Mouse (Mus musculus): ENCODE measurements around the gene Rabl6. TPM values are rescaled to one million over a fixed set of nuclear protein-coding genes. Genes with fewer than 3 reads are reported as not detected.
A peak's percentile ranks its signal among the peaks of the same experiment; 100 is the strongest.

Gene Rabl6
- polyA plus RNA-seq, 1 experiment from 2014 or later: 73.5 TPM

GRCm38 (mm10) chr2:25588227-25588907 lies 20.0 kb downstream of the Rabl6 start:
- H3K9me3 ChIP-seq: no peaks in the 10 kb centered on the region
- no peak overlapping the region for H3K27ac ChIP-seq (replicated peaks)
- peaks cover 59% of the 10 kb centered on the region for H3K36me3 ChIP-seq
- no peak overlapping the region for H3K9ac ChIP-seq
- H3K4me2 ChIP-seq: no peak overlapping the region
- no peaks in the 10 kb centered on the region for H3K27me3 ChIP-seq
- WGBS: 91% methylated on average over 8 of the region's 8 CpGs
- H3K4me3 ChIP-seq: no peak overlapping the region
- no peak for ATAC-seq (ENCODE audit: low FRiP score, low read depth)
- peaks cover 4% of the 10 kb centered on the region for H3K4me1 ChIP-seq (replicated peaks)

GRCm38 (mm10) chr2:25587290-25587689 lies 21.0 kb downstream of the Rabl6 start:
- H3K36me3 ChIP-seq: peaks cover 49% of the 10 kb centered on the region
- ATAC-seq (ENCODE audit: low FRiP score, low read depth): no peak
- 89% methylated on average over 8 of the region's 8 CpGs for WGBS
- no peak overlapping the region for H3K4me3 ChIP-seq
- peaks cover 15% of the 10 kb centered on the region for H3K4me1 ChIP-seq (replicated peaks)
- no peaks in the 10 kb centered on the region for H3K27me3 ChIP-seq
- no peaks in the 10 kb centered on the region for H3K9me3 ChIP-seq
- H3K9ac ChIP-seq: no peak overlapping the region
- no peak overlapping the region for H3K4me2 ChIP-seq
- no peak overlapping the region for H3K27ac ChIP-seq (replicated peaks)

GRCm38 (mm10) chr2:25585601-25586000 lies 22.7 kb downstream of the Rabl6 start:
- peaks cover 33% of the 10 kb centered on the region for H3K36me3 ChIP-seq
- peaks cover 4% of the 10 kb centered on the region for H3K27me3 ChIP-seq
- H3K4me2 ChIP-seq: no peak overlapping the region
- 88% methylated on average over 3 of the region's 3 CpGs for WGBS
- H3K9ac ChIP-seq: no peak overlapping the region
- H3K27ac ChIP-seq (replicated peaks): no peak overlapping the region
- H3K4me1 ChIP-seq (replicated peaks): peaks cover 31% of the 10 kb centered on the region
- ATAC-seq (ENCODE audit: low FRiP score, low read depth): no peak
- no peaks in the 10 kb centered on the region for H3K9me3 ChIP-seq
- no peak overlapping the region for H3K4me3 ChIP-seq

GRCm38 (mm10) chr2:25584856-25585255 lies 23.5 kb downstream of the Rabl6 start:
- Histone ChIP-seq H3K9ac (no peak overlapping the region), H3K27ac (replicated peaks) (no peak overlapping the region), H3K4me3 (no peak overlapping the region), H3K9me3 (no peaks in the 10 kb centered on the region), H3K36me3 (peaks cover 27% of the 10 kb centered on the region), H3K4me2 (no peak overlapping the region), H3K27me3 (peaks cover 12% of the 10 kb centered on the region), H3K4me1 (replicated peaks) (peaks cover 38% of the 10 kb centered on the region)
- no peak for ATAC-seq (ENCODE audit: low FRiP score, low read depth)
- WGBS: 79% methylated on average over 4 of the region's 4 CpGs

DNA sequence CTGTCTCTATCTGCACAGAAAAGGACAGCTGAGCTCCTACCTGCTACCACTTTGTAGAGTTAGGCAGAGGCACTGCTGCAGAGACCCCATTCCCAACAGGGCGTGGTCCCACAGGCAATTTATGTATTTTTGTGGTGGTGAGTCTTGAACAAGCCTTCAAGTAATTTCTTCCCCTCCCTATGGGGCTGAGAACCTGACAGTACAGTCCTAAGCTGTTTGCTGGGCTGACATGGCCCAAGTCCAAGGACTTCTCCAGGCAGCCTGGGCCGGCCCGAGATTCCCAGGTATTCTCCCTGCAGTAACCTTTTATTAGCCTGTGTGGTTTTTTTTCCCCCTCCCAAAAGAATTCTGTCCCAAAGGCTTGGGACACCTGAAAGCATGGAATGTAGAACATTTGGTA lies 24.2 kb downstream of the Rabl6 start:
- Histone ChIP-seq H3K4me3 (no peak overlapping the region), H3K4me2 (no peak overlapping the region), H3K27ac (replicated peaks) (no peak overlapping the region), H3K4me1 (replicated peaks) (peaks cover 45% of the 10 kb centered on the region), H3K36me3 (peaks cover 25% of the 10 kb centered on the region), H3K27me3 (peaks cover 19% of the 10 kb centered on the region), H3K9ac (no peak overlapping the region), H3K9me3 (no peaks in the 10 kb centered on the region)
- WGBS: 96% methylated on average over 3 of the region's 3 CpGs
- ATAC-seq (ENCODE audit: low FRiP score, low read depth): no peak

GRCm38 (mm10) chr2:25583571-25583970 lies 24.8 kb downstream of the Rabl6 start:
- H3K27me3 ChIP-seq: peaks cover 24% of the 10 kb centered on the region
- ATAC-seq (ENCODE audit: low FRiP score, low read depth): no peak
- H3K9ac ChIP-seq: no peak overlapping the region
- no peak overlapping the region for H3K4me2 ChIP-seq
- H3K36me3 ChIP-seq: peaks cover 25% of the 10 kb centered on the region
- peak overlapping the region; percentile 34; the same call in 1 of the 2 replicates for H3K27ac ChIP-seq (replicated peaks)
- WGBS: 68% methylated on average over 4 of the region's 4 CpGs
- peaks cover 51% of the 10 kb centered on the region for H3K4me1 ChIP-seq (replicated peaks)
- H3K4me3 ChIP-seq: no peak overlapping the region
- H3K9me3 ChIP-seq: no peaks in the 10 kb centered on the region

DNA sequence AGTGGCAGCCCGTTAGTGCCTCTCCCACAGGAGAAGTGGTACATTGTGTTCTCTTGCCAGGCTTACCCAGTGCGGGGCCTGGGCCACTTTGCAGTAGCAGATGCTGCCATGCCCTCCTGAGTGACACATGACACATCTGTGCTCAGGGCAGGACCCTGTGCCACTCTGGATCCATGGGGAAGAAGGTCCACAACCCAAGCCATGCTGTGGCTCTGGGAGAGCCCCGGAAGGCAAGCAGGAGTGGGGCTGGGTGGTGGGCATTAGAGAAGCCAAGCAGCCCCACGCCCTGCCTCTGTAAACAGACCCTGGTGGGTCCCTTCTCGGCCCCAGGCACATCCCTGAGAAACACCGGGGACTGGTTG lies 25.2 kb downstream of the Rabl6 start:
- ATAC-seq (ENCODE audit: low FRiP score, low read depth): no peak
- peaks cover 25% of the 10 kb centered on the region for H3K36me3 ChIP-seq
- H3K9ac ChIP-seq: no peak overlapping the region
- H3K9me3 ChIP-seq: no peaks in the 10 kb centered on the region
- H3K4me2 ChIP-seq: no peak overlapping the region
- peaks cover 56% of the 10 kb centered on the region for H3K4me1 ChIP-seq (replicated peaks)
- H3K27ac ChIP-seq (replicated peaks): peak overlapping the region; percentile 34
- 67% methylated on average over 6 of the region's 6 CpGs for WGBS
- H3K4me3 ChIP-seq: no peak overlapping the region
- peaks cover 29% of the 10 kb centered on the region for H3K27me3 ChIP-seq

DNA sequence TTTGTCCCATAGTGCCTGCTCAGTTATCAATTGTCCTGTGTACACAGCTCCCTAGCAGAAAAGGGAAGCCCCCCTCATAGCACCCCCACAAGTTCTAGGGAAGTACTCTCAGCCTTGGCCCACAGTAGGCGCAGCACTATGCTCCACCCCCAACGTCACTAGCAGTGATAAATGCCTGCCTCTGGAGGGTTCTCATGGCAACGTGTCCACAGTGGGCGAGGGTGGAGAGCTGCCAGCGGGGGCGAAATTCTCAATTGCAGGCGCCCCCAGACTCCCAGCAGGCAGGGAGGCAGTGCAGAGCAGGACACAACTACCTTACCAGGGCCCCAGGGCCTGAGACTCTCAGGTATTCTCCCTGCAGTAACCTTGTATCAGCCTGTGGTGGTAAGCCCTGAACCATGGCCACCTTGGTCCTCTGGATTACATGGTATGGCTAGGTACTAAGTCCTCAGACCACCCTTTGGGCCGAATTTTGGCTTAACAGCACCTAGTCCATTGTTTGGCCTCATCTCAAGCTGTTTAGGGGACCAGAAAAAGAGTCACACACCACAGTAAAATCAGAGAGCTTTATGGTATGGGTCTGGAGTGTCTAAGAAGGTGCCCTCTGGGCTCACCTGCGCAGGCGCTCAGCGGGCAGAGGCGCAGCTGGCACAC lies 25.7 kb downstream of the Rabl6 start:
- H3K9ac ChIP-seq: no peak overlapping the region
- 35% methylated on average over 12 of the region's 12 CpGs for WGBS

DNA sequence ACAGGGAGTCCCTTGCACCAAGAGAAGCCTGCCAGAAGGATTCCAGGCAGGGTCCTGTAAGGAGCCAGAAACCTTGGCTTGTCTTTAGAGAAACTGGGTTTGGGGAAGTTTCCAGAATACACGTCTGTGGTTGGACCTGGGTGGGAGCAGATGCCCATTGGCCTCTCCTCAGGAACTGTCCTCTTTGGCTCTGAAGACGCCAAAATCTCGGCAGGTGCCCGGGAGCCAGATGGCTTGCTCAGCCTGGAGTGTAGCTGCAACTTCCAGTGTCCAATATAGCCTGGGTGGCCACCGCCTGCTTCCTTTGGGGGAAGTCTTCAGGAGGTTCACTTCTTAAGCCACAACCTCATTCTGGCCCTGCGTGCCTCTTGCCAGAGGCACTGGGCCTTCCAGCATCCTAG lies 26.4 kb downstream of the Rabl6 start:
- WGBS: 24% methylated on average over 6 of the region's 6 CpGs
- peak overlapping the region; percentile 34 for H3K27ac ChIP-seq (replicated peaks)
- H3K4me2 ChIP-seq: peak overlapping the region; percentile 74
- no peak overlapping the region for H3K9ac ChIP-seq
- H3K9me3 ChIP-seq: no peaks in the 10 kb centered on the region
- peak overlapping the region; percentile 49; the same call in 1 of the 2 replicates for H3K4me3 ChIP-seq
- peak; percentile 1 for ATAC-seq (ENCODE audit: low FRiP score, low read depth)
- H3K27me3 ChIP-seq: peaks cover 41% of the 10 kb centered on the region
- peaks cover 27% of the 10 kb centered on the region for H3K36me3 ChIP-seq
- peaks cover 67% of the 10 kb centered on the region for H3K4me1 ChIP-seq (replicated peaks)

More for the DNA sequence above, 25.7 kb downstream of the Rabl6 start:
- peak; percentile 55 for ATAC-seq (ENCODE audit: low FRiP score, low read depth)
- H3K9me3 ChIP-seq: no peaks in the 10 kb centered on the region
- peak overlapping the region; percentile 34 for H3K27ac ChIP-seq (replicated peaks)
- H3K27me3 ChIP-seq: peaks cover 34% of the 10 kb centered on the region
- H3K36me3 ChIP-seq: peaks cover 25% of the 10 kb centered on the region
- no peak overlapping the region for H3K4me2 ChIP-seq
- peaks cover 61% of the 10 kb centered on the region for H3K4me1 ChIP-seq (replicated peaks)
- H3K4me3 ChIP-seq: no peak overlapping the region

DNA sequence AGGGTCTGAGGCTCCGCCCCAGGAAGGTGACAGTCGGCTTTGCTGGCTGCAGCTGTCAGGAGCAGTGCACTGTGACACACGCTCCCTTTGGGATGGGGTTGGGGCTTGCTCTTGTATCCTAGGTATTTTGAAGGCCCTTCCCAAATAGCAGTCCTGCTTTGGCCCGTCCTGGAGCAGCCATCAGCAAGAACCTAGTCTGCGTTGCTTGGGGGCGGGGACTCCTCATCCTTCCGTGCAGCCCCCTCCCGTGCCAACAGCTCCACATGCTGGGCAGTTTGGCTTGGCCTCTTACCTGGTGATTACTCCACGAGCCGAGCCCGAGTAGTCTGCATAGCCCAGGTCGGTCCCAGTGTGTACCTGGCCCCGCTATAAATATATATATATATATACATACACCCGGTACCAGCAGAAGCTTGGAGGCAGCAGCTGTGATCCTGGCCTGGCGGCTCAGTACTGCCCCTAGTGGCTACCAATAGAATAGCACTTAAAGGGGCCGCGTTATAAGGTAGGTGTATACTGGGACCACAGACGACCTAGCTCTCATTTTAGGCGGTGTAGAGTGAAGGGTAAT lies 26.9 kb downstream of the Rabl6 start, which contains the start of gene Ajm1:
Gene Ajm1, minus strand, starts transcription at position 464 of the 571 bp plus-strand sequence.
- Histone ChIP-seq H3K4me2 (peak within 1 kb of the TSS; percentile 74), H3K9me3 (no peaks in the 10 kb centered on the region), H3K27me3 (peaks cover 46% of the 10 kb centered on the region), H3K4me3 (peak within 1 kb of the TSS; percentile 49), H3K9ac (peak within 1 kb of the TSS; percentile 60), H3K36me3 (peaks cover 24% of the 10 kb centered on the region), H3K27ac (replicated peaks) (peak within 1 kb of the TSS; percentile 34), H3K4me1 (replicated peaks) (peaks cover 67% of the 10 kb centered on the region)
- peak; percentile 73 for ATAC-seq (ENCODE audit: low FRiP score, low read depth)
- WGBS: 5% methylated on average over 19 of the region's 19 CpGs

DNA sequence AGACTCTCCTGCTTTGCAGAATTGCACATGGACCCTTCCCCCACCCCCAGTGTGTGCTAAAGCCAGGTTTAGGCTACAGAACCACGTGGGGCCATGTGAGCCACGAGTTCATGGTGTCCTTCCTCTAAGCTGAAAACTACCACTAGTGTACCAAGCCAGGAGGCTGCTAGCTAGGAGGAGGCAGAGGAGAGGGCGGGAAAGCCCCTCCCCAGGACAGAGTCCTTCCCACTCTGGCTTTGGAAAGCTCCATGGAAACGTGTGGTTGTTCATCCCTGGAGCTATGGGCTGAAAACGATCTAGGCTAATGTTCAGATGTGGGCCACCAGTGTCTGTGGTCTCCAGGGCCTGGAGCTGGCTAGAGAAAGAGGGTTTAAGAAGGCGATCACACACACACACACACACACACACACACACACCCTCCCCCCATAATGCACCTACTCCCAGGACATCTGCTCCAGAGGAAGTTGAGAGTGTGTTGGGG lies 27.7 kb downstream of the Rabl6 start:
- WGBS: 34% methylated on average over 6 of the region's 6 CpGs
- peaks cover 24% of the 10 kb centered on the region for H3K36me3 ChIP-seq
- peak overlapping the region; percentile 49 for H3K4me3 ChIP-seq
- peak overlapping the region; percentile 74 for H3K4me2 ChIP-seq
- ATAC-seq (ENCODE audit: low FRiP score, low read depth): 0 out of 2 replicates have a peak, but pooled peaks have one; percentile 2
- no peak overlapping the region for H3K27ac ChIP-seq (replicated peaks)
- H3K27me3 ChIP-seq: peaks cover 51% of the 10 kb centered on the region
- H3K4me1 ChIP-seq (replicated peaks): peaks cover 70% of the 10 kb centered on the region
- H3K9ac ChIP-seq: peak overlapping the region; percentile 60
- no peaks in the 10 kb centered on the region for H3K9me3 ChIP-seq

All from hindbrain, embryonic 15.5 days (tissue).